Mouse (Mus musculus) heart, postnatal 0 days (tissue): ENCODE measurements at regions not wholly inside any gene's neighbourhood (a gene's known extent, or its start where the extent isn't known, plus 50 kb on each side); places are given as distances from the start of the nearest gene placed in this dataset.

Experiments used
- ATAC-seq: fragments of 200-750 bp; cut with Nextera tagmentation; 2 replicates; pipeline ENCODE4 v1.8.0; 2017; ENCODE audit warnings: low read depth, moderate number of reproducible peaks, moderate library complexity; ENCODE audit not compliant: insufficient read depth
- DNase-seq: peaks from one replicate; pipeline ENCODE4 v3.0.0-alpha.2; 2016; ENCODE audit warnings: low spot score
- H3K27ac ChIP-seq: fragments of 300-500 bp; sonication (generic); 2 replicates; pipeline ENCODE4 v1.5.1; 2014; ENCODE audit warnings: low read depth, mild to moderate bottlenecking
- H3K27me3 ChIP-seq: fragments of 300-500 bp; sonication (generic); 2 replicates; pipeline ENCODE4 v1.6.1; 2014; ENCODE audit warnings: low read length, mixed read lengths; ENCODE audit not compliant: control insufficient read depth, insufficient read depth
- H3K36me3 ChIP-seq: fragments of 300-500 bp; sonication (generic); replicated peaks from 2 replicates; pipeline ENCODE4 v1.6.1; 2014; ENCODE audit warnings: low read length, mixed read lengths; ENCODE audit not compliant: control insufficient read depth, insufficient read depth
- H3K4me1 ChIP-seq: fragments of 300-500 bp; sonication (generic); 2 replicates; pipeline ENCODE4 v1.6.1; 2014; ENCODE audit warnings: antibody characterized with exemption; ENCODE audit not compliant: control insufficient read depth, insufficient read depth
- H3K4me2 ChIP-seq: fragments of 300-500 bp; sonication (generic); 2 replicates; pipeline ENCODE4 v1.6.1; 2014; ENCODE audit warnings: low read depth, mild to moderate bottlenecking, low read length, moderate library complexity
- H3K4me3 ChIP-seq: fragments of 300-500 bp; sonication (generic); 2 replicates; pipeline ENCODE4 v1.5.1; 2014; ENCODE audit warnings: low read depth, low read length
- H3K9ac ChIP-seq: fragments of 300-500 bp; sonication (generic); replicated peaks from 2 replicates; pipeline ENCODE4 v1.6.1; 2014; ENCODE audit warnings: low read depth, low read length, mixed read lengths
- H3K9me3 ChIP-seq: fragments of 300-500 bp; sonication (generic); replicated peaks from 2 replicates; pipeline ENCODE4 v1.6.1; 2016; ENCODE audit warnings: low read length; ENCODE audit not compliant: control insufficient read depth
- CTCF ChIP-seq: IDR thresholded peaks from 2 replicates; pipeline ENCODE4 v1.5.1; 2016; ENCODE audit warnings: antibody characterized with exemption, control low read depth, low read depth
- EP300 ChIP-seq: IDR thresholded peaks from 2 replicates; pipeline ENCODE4 v1.6.1; 2016; ENCODE audit warnings: antibody characterized with exemption, low read depth
- WGBS: fragments of 180-500 bp; shearing (Covaris S2); extraction: QIAGEN DNeasy Blood & Tissue Kit; methylation state at CpG from one replicate; pipeline ENCODE4 v1.1.7; 2014; 5-methylcytosine and 5-hydroxymethylcytosine counted together

DNA sequence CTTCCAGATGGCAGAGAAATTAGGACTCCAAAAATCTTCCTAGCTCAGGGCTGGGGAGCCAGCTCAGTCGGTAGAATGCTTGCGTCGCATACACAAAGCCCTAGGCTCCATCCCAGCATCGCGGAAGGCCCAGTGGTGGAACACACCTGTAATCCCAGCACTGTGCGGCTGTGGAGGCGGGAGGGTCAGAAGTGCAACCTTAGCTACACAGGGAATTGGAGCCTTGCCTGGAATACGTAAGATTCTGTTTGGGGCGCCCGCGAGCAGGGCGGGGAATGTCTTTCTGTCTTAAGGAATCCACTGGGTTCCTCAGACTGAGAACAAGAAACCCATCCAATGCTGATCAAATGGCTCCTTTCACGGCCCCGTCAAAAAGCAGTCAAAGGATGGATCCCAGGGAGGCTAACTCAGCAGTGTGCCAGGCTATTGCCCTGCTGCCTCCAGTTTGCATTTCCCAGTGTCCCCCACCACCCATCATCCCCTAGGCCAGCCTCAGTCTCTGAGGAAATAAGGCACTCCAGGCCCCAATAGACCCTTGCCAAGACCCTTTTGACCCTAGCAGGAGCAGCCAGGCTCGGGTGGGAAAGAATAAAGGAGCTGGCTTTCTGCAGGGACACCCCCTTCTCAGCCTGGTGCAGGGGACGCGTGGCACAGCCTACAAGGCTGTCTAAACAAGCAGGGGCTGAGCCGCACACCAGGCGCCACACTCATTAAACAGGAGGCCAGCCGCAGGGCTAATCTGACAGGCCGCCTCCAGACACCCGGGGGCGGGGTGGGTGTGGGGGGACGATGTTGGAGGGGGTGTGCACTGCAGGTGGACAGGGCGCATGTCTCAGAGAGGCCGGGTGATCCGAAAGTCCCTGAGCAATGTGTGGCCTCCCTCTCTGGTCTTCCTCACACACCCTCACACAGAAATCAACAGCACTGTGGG, 407.1 kb downstream of the H2al1j start:
- H3K4me2 ChIP-seq = no peak overlapping the region
- no peaks in the 10 kb centered on the region for H3K36me3 ChIP-seq
- peak overlapping the region; percentile 38; the same call in 1 of the 2 replicates for H3K27ac ChIP-seq
- TF ChIP-seq EP300 (no peak), CTCF (no peak)
- no peaks in the 10 kb centered on the region for H3K27me3 ChIP-seq
- WGBS = 48% methylated on average over 27 of the region's 27 CpGs
- ATAC-seq = peak; percentile 64
- no peak overlapping the region for H3K4me3 ChIP-seq
- no peak for DNase-seq
- no peak overlapping the region for H3K9ac ChIP-seq
- no peaks in the 10 kb centered on the region for H3K4me1 ChIP-seq
- no peaks in the 10 kb centered on the region for H3K9me3 ChIP-seq

DNA sequence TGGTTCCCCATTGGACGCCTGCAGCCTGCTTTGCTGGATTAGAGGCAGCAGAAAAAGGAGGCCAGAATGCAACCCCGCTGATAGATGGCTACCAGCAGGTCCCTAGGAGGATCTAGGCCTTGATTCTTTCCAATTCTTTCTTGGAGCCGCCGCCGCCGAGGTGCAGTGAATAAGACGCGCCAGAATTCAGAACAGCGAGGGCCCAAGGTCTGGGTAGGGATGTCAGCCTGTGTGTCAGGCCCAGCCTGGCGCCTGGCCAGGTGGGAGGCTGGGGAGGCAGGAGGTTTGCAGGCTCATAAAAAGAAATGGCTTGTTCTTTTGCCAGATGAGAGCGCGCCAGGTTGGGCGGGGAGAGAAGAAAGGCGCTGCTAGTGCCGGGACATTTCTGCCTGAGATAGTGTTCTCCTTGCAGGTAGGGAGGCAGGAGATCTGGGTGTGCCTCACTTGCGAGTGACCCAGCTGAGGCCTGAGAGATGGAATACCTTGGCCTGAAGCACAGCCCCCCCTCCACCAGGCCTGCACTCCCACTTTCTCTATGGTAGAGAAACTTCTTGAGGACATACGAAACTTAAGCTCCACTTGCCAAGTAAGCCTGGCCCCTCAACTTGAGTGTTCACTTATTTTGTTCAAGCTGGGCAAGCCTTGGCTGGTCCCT, 408.0 kb downstream of the H2al1j start:
- Histone ChIP-seq H3K36me3 (no peaks in the 10 kb centered on the region), H3K9me3 (no peaks in the 10 kb centered on the region), H3K4me1 (no peaks in the 10 kb centered on the region), H3K4me3 (no peak overlapping the region), H3K27me3 (no peaks in the 10 kb centered on the region), H3K27ac (peak overlapping the region; percentile 38; the same call in 1 of the 2 replicates), H3K9ac (no peak overlapping the region), H3K4me2 (no peak overlapping the region)
- DNase-seq = no peak
- 29% methylated on average over 17 of the region's 17 CpGs for WGBS
- TF ChIP-seq CTCF = no peak
- TF ChIP-seq EP300 = no peak
- peak; percentile 74 for ATAC-seq

DNA sequence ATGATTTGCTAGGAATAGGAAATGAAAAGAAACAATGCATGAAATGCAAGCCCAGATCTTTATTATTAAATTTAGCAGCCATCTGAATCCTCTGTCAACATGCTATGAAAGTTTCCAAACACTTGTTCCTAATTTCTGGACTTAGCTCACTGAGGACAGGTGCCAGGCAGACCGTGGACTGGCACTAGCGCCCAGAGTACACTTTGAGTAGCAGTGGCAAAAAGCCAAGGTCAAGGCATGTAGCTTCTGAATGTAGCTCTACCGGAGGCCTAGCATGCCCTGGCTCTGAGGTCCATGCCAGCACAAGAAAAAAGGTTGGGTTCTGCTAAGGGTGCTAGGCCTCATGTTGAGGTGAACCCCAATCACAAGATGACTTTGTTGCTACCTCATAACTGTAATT, 408.9 kb downstream of the H2al1j start:
- 57% methylated on average over 3 of the region's 3 CpGs for WGBS
- Histone ChIP-seq H3K4me1 (no peaks in the 10 kb centered on the region), H3K9me3 (no peaks in the 10 kb centered on the region), H3K4me3 (no peak overlapping the region), H3K27me3 (no peaks in the 10 kb centered on the region), H3K9ac (no peak overlapping the region), H3K27ac (no peak overlapping the region), H3K4me2 (no peak overlapping the region), H3K36me3 (no peaks in the 10 kb centered on the region)
- ATAC-seq (no peak), DNase-seq (no peak)
- TF ChIP-seq EP300 (no peak), CTCF (no peak)

DNA sequence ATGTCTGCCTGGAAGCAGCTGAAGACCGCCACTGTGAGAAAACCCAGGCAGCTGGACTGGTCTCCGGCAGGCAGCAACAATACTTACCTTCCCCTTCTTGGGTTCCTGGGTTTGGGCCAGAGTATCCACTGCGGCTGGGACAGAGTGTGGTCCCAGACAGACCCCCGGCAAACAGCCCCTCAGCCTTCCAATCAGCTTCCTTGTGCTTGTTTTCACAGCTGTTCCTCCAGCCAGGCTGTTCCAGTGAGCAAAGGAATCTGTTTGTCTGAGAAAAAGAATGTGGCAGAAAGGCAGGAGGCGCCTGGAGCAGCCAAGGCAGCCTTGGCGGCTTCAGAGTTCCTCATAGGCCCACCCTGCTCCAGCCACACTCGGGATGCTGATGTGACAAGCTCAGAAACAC, 411.9 kb downstream of the H2al1j start:
- Histone ChIP-seq H3K4me2 (no peak overlapping the region), H3K9ac (no peak overlapping the region), H3K4me1 (no peaks in the 10 kb centered on the region), H3K27ac (no peak overlapping the region), H3K9me3 (no peaks in the 10 kb centered on the region), H3K4me3 (no peak overlapping the region), H3K36me3 (no peaks in the 10 kb centered on the region), H3K27me3 (no peaks in the 10 kb centered on the region)
- no peak for TF ChIP-seq CTCF
- TF ChIP-seq EP300 = no peak
- 42% methylated on average over 7 of the region's 7 CpGs for WGBS
- ATAC-seq (no peak), DNase-seq (no peak)

DNA sequence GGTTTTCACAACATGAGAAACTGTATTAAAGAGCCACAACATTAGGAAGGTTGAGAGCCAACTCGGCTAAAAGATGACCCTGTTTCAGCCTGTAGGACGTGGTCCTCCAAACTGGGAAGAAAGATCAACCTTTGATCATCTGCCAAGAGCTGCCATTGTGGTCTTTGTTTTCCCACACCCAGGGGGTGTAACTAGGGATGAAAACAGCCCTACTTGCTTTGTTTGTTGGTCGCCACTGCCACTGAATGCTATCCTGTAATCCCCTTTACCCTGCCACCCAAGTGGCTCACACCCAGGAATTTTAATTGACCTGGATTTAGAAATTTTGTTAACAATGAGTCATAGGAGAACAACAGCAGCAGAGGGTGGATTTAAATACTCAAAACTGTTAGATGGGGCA, 414.2 kb downstream of the Bcor start:
- H3K9me3 ChIP-seq = no peaks in the 10 kb centered on the region
- no peak for DNase-seq
- no peak overlapping the region for H3K4me3 ChIP-seq
- no peak overlapping the region for H3K27ac ChIP-seq
- no peak for ATAC-seq
- H3K4me1 ChIP-seq = no peaks in the 10 kb centered on the region
- H3K9ac ChIP-seq = no peak overlapping the region
- TF ChIP-seq EP300 = no peak
- TF ChIP-seq CTCF = no peak
- WGBS = 38% methylated on average over 3 of the region's 3 CpGs
- H3K27me3 ChIP-seq = no peaks in the 10 kb centered on the region
- no peak overlapping the region for H3K4me2 ChIP-seq
- H3K36me3 ChIP-seq = no peaks in the 10 kb centered on the region
